Mouse (Mus musculus) midbrain, embryonic 15.5 days (tissue): ENCODE data around the gene Tulp4. TPM values are rescaled to one million over a fixed set of nuclear protein-coding genes. Genes with fewer than 3 reads are reported as not detected.

ENCODE experiments used
- ATAC-seq: fragments of 200-750 bp; cut with Nextera tagmentation; replicated peaks from 2 replicates; pipeline ENCODE4 v1.8.0; 2017; ENCODE audit warnings: moderate TSS enrichment
- H3K27ac ChIP-seq: fragments of 300-500 bp; sonication (generic); 2 replicates; pipeline ENCODE4 v1.5.1; 2015; ENCODE audit warnings: mild to moderate bottlenecking, inconsistent platforms
- H3K27me3 ChIP-seq: fragments of 300-500 bp; sonication (generic); replicated peaks from 2 replicates; pipeline ENCODE4 v1.6.1; 2015; ENCODE audit warnings: inconsistent platforms
- H3K36me3 ChIP-seq: fragments of 300-500 bp; sonication (generic); replicated peaks from 2 replicates; pipeline ENCODE4 v1.6.1; 2015; ENCODE audit warnings: inconsistent platforms
- H3K4me1 ChIP-seq: fragments of 300-500 bp; sonication (generic); 2 replicates; pipeline ENCODE4 v1.6.1; 2015; ENCODE audit warnings: inconsistent platforms
- H3K4me2 ChIP-seq: fragments of 300-500 bp; sonication (generic); 2 replicates; pipeline ENCODE4 v1.6.1; 2015; ENCODE audit warnings: inconsistent platforms, mild to moderate bottlenecking, moderate library complexity
- H3K4me3 ChIP-seq: fragments of 300-500 bp; sonication (generic); 2 replicates; pipeline ENCODE4 v1.5.1; 2015; ENCODE audit warnings: mild to moderate bottlenecking, inconsistent platforms
- H3K9ac ChIP-seq: fragments of 300-500 bp; sonication (generic); 2 replicates; pipeline ENCODE4 v1.6.1; 2015; ENCODE audit warnings: mild to moderate bottlenecking, inconsistent platforms
- H3K9me3 ChIP-seq: fragments of 300-500 bp; sonication (generic); 2 replicates; pipeline ENCODE4 v1.6.1; 2016; ENCODE audit warnings: inconsistent platforms
- WGBS: fragments of 180-500 bp; shearing (Covaris S2); methylation state at CpG from one replicate; pipeline ENCODE4 v1.1.7; 2015; ENCODE audit warnings: mixed read lengths; 5-methylcytosine and 5-hydroxymethylcytosine counted together
- polyA plus RNA-seq: library from polyadenylated mRNA; unstranded; fragments of >200 nt; fragmentation: Nextera tagmentation; extraction: Ambion mirVana; gene quantifications from 2 replicates; pipeline ENCODE4 v1.2.1, GENCODE M21; 2015

The Tulp4 gene
- polyA plus RNA-seq, 1 experiment from 2014 or later = 164 TPM

DNA sequence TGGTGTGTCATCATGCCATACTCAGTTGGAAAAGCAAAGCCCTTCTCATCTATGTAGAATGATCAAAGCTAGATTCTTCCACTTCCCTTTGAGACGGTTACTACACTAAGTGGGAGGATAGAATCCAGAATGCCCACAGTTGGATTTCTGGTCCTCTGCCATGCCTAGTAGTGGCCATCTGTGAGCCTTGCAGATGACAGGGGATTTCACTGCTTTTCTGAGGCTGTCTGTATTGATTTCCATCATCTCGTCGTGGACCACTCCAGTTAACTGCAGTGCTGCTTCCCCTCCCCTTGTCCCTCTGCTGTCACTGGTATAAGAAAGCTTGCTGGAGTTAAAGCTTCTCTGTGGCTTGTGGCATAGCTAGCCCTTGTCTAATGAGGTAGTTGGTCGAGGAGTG lies 23.1 kb downstream of the Tulp4 start:
- ATAC-seq = no peak
- H3K27ac ChIP-seq = no peak overlapping the region
- H3K4me1 ChIP-seq = no peaks in the 10 kb centered on the region
- no peaks in the 10 kb centered on the region for H3K9me3 ChIP-seq
- H3K27me3 ChIP-seq = no peaks in the 10 kb centered on the region
- 0 out of 2 replicates have a peak, but pooled peaks cover 3% of the 10 kb centered on the region for H3K36me3 ChIP-seq
- WGBS = 72% methylated on average over 4 of the region's 4 CpGs
- H3K4me3 ChIP-seq = no peak overlapping the region
- H3K4me2 ChIP-seq = no peak overlapping the region
- no peak overlapping the region for H3K9ac ChIP-seq

DNA sequence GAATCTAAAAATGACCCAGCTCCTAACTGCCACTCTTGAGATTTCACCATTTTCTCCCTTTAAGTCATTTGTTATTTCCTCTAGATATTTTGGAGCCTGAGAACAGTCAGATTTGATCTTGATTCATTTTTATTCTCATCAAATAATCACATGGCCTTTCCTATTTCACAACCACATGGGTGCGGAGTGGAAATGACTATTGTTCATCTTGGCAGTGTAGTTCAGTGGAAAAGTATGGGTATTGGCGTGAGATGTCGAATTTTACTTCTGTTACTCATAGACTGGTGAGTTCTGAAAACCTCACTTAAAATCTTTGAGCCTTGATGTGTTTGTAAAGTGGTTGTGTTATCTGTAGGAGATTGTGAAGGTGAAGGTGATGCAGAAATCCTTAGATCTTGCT lies 24.8 kb downstream of the Tulp4 start:
- no peak overlapping the region for H3K9ac ChIP-seq
- H3K9me3 ChIP-seq = no peaks in the 10 kb centered on the region
- H3K4me2 ChIP-seq = no peak overlapping the region
- 0 out of 2 replicates have a peak, but pooled peaks cover 3% of the 10 kb centered on the region for H3K36me3 ChIP-seq
- no peak overlapping the region for H3K27ac ChIP-seq
- H3K27me3 ChIP-seq = no peaks in the 10 kb centered on the region
- no peak overlapping the region for H3K4me3 ChIP-seq
- no peaks in the 10 kb centered on the region for H3K4me1 ChIP-seq
- no peak for ATAC-seq
- WGBS = 95% methylated on average over 3 of the region's 3 CpGs

DNA sequence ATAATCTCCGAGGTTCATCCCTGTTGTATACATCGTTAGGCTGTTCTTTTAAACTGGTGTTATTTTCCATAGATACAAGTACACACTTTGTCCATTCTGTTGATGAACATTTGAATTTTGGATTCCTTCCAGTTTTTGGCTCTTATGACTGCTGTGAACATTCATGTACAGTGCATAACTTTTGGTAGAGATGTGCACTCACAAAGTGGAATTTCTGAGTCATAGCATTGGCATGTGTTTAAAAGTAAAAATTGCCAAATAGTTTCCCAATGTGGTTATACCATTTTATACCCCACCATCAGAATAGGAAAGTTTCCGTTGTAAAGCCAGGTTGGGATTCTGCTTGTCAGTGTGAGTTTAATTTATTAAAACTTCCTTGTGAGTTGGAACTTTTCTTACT lies 34.6 kb downstream of the Tulp4 start:
- 97% methylated on average over 3 of the region's 3 CpGs for WGBS
- H3K4me3 ChIP-seq = no peak overlapping the region
- no peak overlapping the region for H3K9ac ChIP-seq
- 0 out of 2 replicates have a peak, but pooled peaks cover 4% of the 10 kb centered on the region for H3K36me3 ChIP-seq
- no peak overlapping the region for H3K4me2 ChIP-seq
- ATAC-seq = no peak
- H3K27me3 ChIP-seq = no peaks in the 10 kb centered on the region
- H3K9me3 ChIP-seq = no peaks in the 10 kb centered on the region
- no peak overlapping the region for H3K27ac ChIP-seq
- H3K4me1 ChIP-seq = no peaks in the 10 kb centered on the region

- H3K4me1 ChIP-seq = no peaks in the 10 kb centered on the region
- H3K36me3 ChIP-seq = 0 out of 2 replicates have a peak, but pooled peaks cover 4% of the 10 kb centered on the region
- WGBS = 94% methylated on average over 2 of the region's 2 CpGs
- ATAC-seq = no peak
- H3K4me2 ChIP-seq = no peak overlapping the region
- no peaks in the 10 kb centered on the region for H3K27me3 ChIP-seq
- H3K27ac ChIP-seq = no peak overlapping the region
- H3K4me3 ChIP-seq = no peak overlapping the region
- no peaks in the 10 kb centered on the region for H3K9me3 ChIP-seq
- H3K9ac ChIP-seq = no peak overlapping the region
Observed at GRCm38 (mm10) chr17:6141344-6141743, 35.1 kb downstream of the Tulp4 start.

DNA sequence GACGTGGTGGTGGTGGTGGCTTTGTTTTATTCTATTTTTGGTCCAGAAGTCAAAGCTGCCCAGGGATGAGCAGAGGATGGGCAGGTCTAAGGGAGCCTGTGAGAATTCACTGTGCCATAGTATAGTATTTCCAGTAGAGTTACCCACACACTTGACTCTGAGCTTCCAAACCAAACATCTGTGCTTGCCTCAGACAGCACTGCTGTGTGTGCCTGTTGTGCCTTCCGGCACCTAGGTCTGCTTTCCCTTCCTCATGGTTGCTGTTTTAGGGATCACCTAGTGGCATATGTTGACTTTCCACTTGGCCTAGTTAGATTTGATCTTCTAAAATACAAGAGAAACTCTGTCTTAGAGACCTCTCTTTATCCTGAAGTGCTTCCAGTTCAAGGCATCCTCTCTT lies 39.0 kb downstream of the Tulp4 start:
- Histone ChIP-seq H3K27me3 (no peaks in the 10 kb centered on the region), H3K27ac (no peak overlapping the region), H3K4me3 (no peak overlapping the region), H3K4me1 (no peaks in the 10 kb centered on the region), H3K36me3 (no peaks in the 10 kb centered on the region), H3K9me3 (no peaks in the 10 kb centered on the region), H3K9ac (no peak overlapping the region), H3K4me2 (no peak overlapping the region)
- WGBS = 90% methylated on average over 2 of the region's 2 CpGs
- no peak for ATAC-seq

DNA sequence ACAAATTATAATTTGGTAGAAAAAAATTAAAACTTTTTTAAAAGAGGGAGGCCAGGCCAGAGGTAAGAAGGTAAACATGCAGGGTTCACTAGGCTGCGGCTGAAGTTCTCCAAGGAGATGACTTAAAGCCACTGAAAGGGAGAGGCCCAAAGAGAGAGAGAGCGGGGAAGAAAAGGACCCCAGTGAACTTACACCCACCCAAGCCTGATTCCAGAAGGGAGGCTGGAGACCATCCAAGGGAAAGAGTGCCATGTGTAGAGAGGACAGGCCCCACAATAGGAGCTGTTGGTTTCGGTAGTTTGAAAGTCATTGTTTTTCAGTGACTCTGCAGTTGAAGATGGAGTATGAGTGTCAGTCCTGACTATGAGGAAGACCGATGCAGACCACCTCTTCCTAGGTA lies 46.7 kb downstream of the Tulp4 start:
- Histone ChIP-seq H3K9ac (no peak overlapping the region), H3K4me2 (no peak overlapping the region), H3K4me3 (no peak overlapping the region), H3K4me1 (no peaks in the 10 kb centered on the region), H3K27ac (no peak overlapping the region), H3K36me3 (no peaks in the 10 kb centered on the region), H3K9me3 (no peaks in the 10 kb centered on the region), H3K27me3 (no peaks in the 10 kb centered on the region)
- 91% methylated on average over 4 of the region's 4 CpGs for WGBS
- no peak for ATAC-seq

GRCm38 (mm10) chr17:6153581-6153980 lies 47.3 kb downstream of the Tulp4 start:
- Histone ChIP-seq H3K27me3 (no peaks in the 10 kb centered on the region), H3K4me3 (no peak overlapping the region), H3K4me2 (no peak overlapping the region), H3K27ac (no peak overlapping the region), H3K36me3 (no peaks in the 10 kb centered on the region), H3K9me3 (no peaks in the 10 kb centered on the region), H3K9ac (no peak overlapping the region), H3K4me1 (no peaks in the 10 kb centered on the region)
- 89% methylated on average over 4 of the region's 4 CpGs for WGBS
- ATAC-seq = no peak

DNA sequence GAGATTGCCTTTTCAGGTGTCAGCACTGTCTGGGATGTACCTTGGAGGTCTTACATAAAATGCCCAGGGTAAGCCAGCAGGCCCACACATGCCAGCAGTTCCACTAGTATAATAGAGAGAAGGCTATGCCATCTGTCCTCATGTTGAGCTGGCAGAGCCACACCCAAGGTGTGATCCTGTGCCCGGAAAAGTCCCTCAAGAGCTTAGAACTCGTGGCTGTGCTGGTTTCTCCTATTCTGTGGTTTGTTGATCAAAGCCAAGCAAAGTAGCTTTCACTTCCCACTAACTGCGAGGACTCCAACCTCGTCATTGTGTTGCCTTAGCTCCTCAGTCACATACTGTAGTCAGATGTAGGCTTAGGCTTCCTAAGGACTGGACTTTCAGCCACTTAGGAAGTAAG lies 48.1 kb downstream of the Tulp4 start:
- 83% methylated on average over 4 of the region's 4 CpGs for WGBS
- Histone ChIP-seq H3K4me1 (no peaks in the 10 kb centered on the region), H3K9me3 (no peaks in the 10 kb centered on the region), H3K9ac (no peak overlapping the region), H3K27ac (no peak overlapping the region), H3K27me3 (no peaks in the 10 kb centered on the region), H3K36me3 (no peaks in the 10 kb centered on the region), H3K4me3 (no peak overlapping the region), H3K4me2 (no peak overlapping the region)
- ATAC-seq = no peak

GRCm38 (mm10) chr17:6160495-6160894 lies 54.3 kb downstream of the Tulp4 start:
- 92% methylated on average over 6 of the region's 6 CpGs for WGBS
- H3K9me3 ChIP-seq = no peaks in the 10 kb centered on the region
- H3K27ac ChIP-seq = no peak overlapping the region
- no peak overlapping the region for H3K4me2 ChIP-seq
- H3K4me3 ChIP-seq = no peak overlapping the region
- no peak for ATAC-seq
- no peaks in the 10 kb centered on the region for H3K36me3 ChIP-seq
- H3K27me3 ChIP-seq = no peaks in the 10 kb centered on the region
- no peaks in the 10 kb centered on the region; the same call in 1 of the 2 replicates for H3K4me1 ChIP-seq
- no peak overlapping the region for H3K9ac ChIP-seq

DNA sequence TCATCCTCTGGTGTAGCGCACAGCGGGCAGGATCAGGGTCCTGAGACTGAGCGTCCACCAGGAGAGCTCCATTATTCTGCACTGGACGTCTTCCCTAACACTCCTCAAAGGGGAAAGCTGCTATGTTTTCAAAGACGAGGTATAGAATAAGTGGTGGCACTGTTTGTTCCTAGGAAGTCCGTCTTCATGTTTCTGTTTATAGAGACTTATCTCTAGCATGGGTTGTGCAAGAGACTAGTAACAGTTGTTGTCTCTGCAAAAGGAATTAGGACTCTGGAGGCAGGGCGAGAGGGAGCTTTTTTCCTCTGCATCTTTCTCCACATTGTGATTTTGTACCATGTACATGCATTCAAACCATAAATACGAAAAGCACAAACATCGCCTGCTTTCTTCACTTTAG lies 55.7 kb downstream of the Tulp4 start:
- H3K4me1 ChIP-seq = no peaks in the 10 kb centered on the region; the same call in 1 of the 2 replicates
- H3K27ac ChIP-seq = no peak overlapping the region
- ATAC-seq = no peak
- no peak overlapping the region for H3K9ac ChIP-seq
- H3K4me3 ChIP-seq = no peak overlapping the region
- H3K9me3 ChIP-seq = no peaks in the 10 kb centered on the region
- H3K27me3 ChIP-seq = no peaks in the 10 kb centered on the region
- WGBS = 79% methylated on average over 9 of the region's 9 CpGs
- H3K36me3 ChIP-seq = no peaks in the 10 kb centered on the region
- H3K4me2 ChIP-seq = no peak overlapping the region

DNA sequence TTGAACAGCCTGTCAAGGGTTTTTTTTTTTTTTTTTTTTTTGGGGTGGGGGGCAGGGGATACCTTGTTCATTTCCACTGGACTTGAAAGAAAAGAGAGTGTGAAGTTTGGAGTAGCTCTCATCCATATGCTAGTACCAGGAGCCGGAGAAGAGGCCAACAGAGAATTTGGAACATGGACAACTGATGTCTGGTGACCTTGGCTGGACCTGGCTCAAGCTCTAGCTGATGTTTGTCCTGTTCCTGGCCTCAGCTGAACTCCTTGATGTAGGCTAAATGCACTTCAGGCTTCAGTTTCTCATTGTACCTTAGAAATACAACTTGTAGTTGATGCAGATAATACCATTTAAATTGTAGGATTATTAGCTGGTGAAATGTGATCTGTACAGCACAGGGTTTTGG lies 56.5 kb downstream of the Tulp4 start:
- Histone ChIP-seq H3K27ac (no peak overlapping the region), H3K27me3 (no peaks in the 10 kb centered on the region), H3K9me3 (no peaks in the 10 kb centered on the region), H3K36me3 (no peaks in the 10 kb centered on the region), H3K9ac (no peak overlapping the region), H3K4me3 (no peak overlapping the region), H3K4me1 (no peaks in the 10 kb centered on the region; the same call in 1 of the 2 replicates), H3K4me2 (no peak overlapping the region)
- WGBS = 70% methylated on average over 1 of the region's 1 CpGs
- ATAC-seq = no peak

DNA sequence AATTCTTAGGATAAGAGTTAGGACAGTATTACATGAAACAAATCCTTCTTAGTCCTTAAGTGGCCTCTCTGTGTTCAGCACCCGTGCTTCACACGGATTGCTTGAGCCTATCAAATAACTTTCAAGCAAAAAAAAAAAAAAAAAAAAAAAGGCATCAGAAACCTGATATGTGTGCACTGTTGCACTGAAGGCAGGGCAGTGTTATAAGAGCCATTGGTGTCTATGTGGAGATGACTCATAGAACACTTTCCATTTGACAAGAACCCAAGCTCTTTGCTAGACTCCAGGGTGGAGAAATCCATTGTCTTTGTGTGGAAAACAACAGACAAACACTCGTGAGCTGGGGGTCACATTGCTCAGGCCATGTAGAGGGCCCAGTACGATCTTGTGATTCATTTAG lies 58.7 kb downstream of the Tulp4 start:
- Histone ChIP-seq H3K36me3 (no peaks in the 10 kb centered on the region), H3K27me3 (no peaks in the 10 kb centered on the region), H3K27ac (no peak overlapping the region), H3K4me3 (no peak overlapping the region), H3K4me1 (no peaks in the 10 kb centered on the region; the same call in 1 of the 2 replicates), H3K9me3 (no peaks in the 10 kb centered on the region), H3K4me2 (no peak overlapping the region), H3K9ac (no peak overlapping the region)
- WGBS = 71% methylated on average over 4 of the region's 4 CpGs
- no peak for ATAC-seq

GRCm38 (mm10) chr17:6172440-6172839 lies 66.2 kb downstream of the Tulp4 start:
- H3K9me3 ChIP-seq = no peaks in the 10 kb centered on the region
- H3K27ac ChIP-seq = no peak overlapping the region
- no peaks in the 10 kb centered on the region for H3K27me3 ChIP-seq
- no peak overlapping the region for H3K4me3 ChIP-seq
- H3K36me3 ChIP-seq = no peaks in the 10 kb centered on the region
- ATAC-seq = no peak
- H3K4me1 ChIP-seq = peaks cover 9% of the 10 kb centered on the region
- no peak overlapping the region for H3K4me2 ChIP-seq
- H3K9ac ChIP-seq = no peak overlapping the region
- WGBS = 76% methylated on average over 7 of the region's 7 CpGs
